Mouse (Mus musculus): ENCODE results near the gene Sarm1. TPM values are rescaled to one million over a fixed set of nuclear protein-coding genes. Genes with fewer than 3 reads are reported as not detected.
A peak's percentile ranks its signal among the peaks of the same experiment; 100 is the strongest.

Gene Sarm1
- polyA plus RNA-seq, 1 experiment from 2014 or later, result 37.0 TPM

- no peak within 1 kb of the TSS for H3K4me2 ChIP-seq (replicated peaks)
- peaks cover 20% of the 10 kb centered on the region for H3K36me3 ChIP-seq
- no peak within 1 kb of the TSS for H3K9ac ChIP-seq
- H3K9me3 ChIP-seq, result no peaks in the 10 kb centered on the region
- WGBS, result 73% methylated on average over 7 of the region's 7 CpGs
- peaks cover 27% of the 10 kb centered on the region for H3K27me3 ChIP-seq (replicated peaks)
- ATAC-seq (ENCODE audit: low FRiP score, low read depth), result no peak
- H3K4me3 ChIP-seq, result no peak within 1 kb of the TSS
- no peaks in the 10 kb centered on the region for H3K4me1 ChIP-seq
- no peak within 1 kb of the TSS for H3K27ac ChIP-seq
Observed at GRCm38 (mm10) chr11:78502909-78503650, 5.5 kb upstream of the Sarm1 start, which contains the start of gene Sebox. Gene Sebox, plus strand, starts transcription at chr11:78503447.

DNA sequence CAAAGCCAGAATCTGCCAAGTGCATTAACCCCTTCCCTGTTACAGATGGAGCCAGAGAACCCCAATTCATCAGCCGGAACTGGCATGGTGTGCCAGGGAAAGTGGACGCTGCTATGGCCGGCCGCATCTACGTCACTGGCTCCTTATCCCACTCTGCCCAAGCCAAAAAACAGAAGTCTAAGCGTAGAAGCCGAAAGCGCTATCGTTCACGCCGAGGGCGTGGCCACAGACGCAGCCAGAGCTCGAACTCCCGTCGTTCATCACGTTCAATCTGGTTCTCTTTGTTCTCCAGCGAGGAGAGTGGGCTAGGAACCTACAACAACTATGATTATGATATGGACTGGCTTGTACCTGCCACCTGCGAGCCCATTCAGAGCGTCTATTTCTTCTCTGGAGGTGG lies 4.0 kb upstream of the Sarm1 start:
- 85% methylated on average over 20 of the region's 20 CpGs for WGBS
- peaks cover 6% of the 10 kb centered on the region for H3K36me3 ChIP-seq
- H3K27me3 ChIP-seq (replicated peaks), result peaks cover 27% of the 10 kb centered on the region
- H3K4me2 ChIP-seq (replicated peaks), result no peak overlapping the region
- H3K9ac ChIP-seq, result no peak overlapping the region
- H3K4me3 ChIP-seq, result no peak overlapping the region
- no peak overlapping the region for H3K27ac ChIP-seq
- peaks cover 5% of the 10 kb centered on the region for H3K4me1 ChIP-seq
- ATAC-seq (ENCODE audit: low FRiP score, low read depth), result no peak
- no peaks in the 10 kb centered on the region for H3K9me3 ChIP-seq

- H3K4me3 ChIP-seq, result no peak overlapping the region
- 81% methylated on average over 9 of the region's 9 CpGs for WGBS
- ATAC-seq (ENCODE audit: low FRiP score, low read depth), result no peak
- H3K4me2 ChIP-seq (replicated peaks), result 0 out of 2 replicates have a peak overlapping the region, but pooled peaks have one; percentile 5
- H3K9ac ChIP-seq, result 0 out of 2 replicates have a peak overlapping the region, but pooled peaks have one; percentile 13
- no peaks in the 10 kb centered on the region for H3K9me3 ChIP-seq
- H3K27ac ChIP-seq, result no peak overlapping the region
- no peaks in the 10 kb centered on the region for H3K36me3 ChIP-seq
- peaks cover 30% of the 10 kb centered on the region for H3K27me3 ChIP-seq (replicated peaks)
- peaks cover 13% of the 10 kb centered on the region for H3K4me1 ChIP-seq
Observed at GRCm38 (mm10) chr11:78500623-78501202, 3.2 kb upstream of the Sarm1 start.

DNA sequence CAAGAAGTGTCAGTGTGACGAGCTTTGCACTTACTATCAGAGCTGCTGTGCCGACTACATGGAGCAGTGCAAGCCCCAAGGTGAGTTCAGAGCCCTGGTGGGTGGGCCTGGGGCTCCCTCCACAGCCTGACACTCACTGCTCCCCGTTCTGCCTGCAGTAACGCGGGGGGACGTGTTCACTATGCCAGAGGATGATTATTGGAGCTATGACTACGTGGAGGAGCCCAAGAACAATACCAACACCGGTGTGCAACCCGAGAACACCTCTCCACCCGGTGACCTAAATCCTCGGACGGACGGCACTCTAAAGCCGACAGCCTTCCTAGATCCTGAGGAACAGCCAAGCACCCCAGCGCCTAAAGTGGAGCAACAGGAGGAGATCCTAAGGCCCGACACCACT lies 2.0 kb upstream of the Sarm1 start:
- ATAC-seq (ENCODE audit: low FRiP score, low read depth), result no peak
- H3K4me2 ChIP-seq (replicated peaks), result no peak overlapping the region
- no peak overlapping the region for H3K9ac ChIP-seq
- peaks cover 15% of the 10 kb centered on the region for H3K4me1 ChIP-seq
- peaks cover 36% of the 10 kb centered on the region for H3K27me3 ChIP-seq (replicated peaks)
- H3K9me3 ChIP-seq, result no peaks in the 10 kb centered on the region
- H3K36me3 ChIP-seq, result no peaks in the 10 kb centered on the region
- no peak overlapping the region for H3K27ac ChIP-seq
- 59% methylated on average over 16 of the region's 16 CpGs for WGBS
- 0 out of 2 replicates have a peak overlapping the region, but pooled peaks have one; percentile 5 for H3K4me3 ChIP-seq

DNA sequence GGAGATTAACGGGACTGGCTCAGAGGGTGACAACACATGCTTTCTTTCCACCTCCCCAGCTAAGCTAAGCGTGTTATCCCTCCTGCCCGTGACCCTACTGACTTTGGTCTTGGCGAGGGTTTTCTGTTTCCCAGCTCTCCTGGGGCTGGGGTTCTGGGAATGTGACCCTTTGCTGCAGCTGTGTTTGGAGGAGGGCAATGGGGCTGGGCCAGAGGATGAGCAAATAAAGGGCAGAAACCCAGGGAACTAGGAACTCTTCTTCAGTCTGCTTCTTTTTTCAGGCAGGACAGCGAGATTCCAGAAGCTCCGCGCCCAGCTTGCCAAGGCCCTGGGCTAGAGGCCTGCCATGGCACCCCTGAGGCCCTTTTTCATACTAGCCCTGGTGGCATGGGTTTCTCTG lies 1.4 kb upstream of the Sarm1 start, which contains the start of gene Vtn:
Gene Vtn (plus strand): TSS at position 88 of the 400 bp plus-strand sequence.
- peak within 1 kb of the TSS; percentile 87 for H3K9ac ChIP-seq
- H3K9me3 ChIP-seq, result no peaks in the 10 kb centered on the region
- peak within 1 kb of the TSS; percentile 94 for H3K4me2 ChIP-seq (replicated peaks)
- no peak for ATAC-seq (ENCODE audit: low FRiP score, low read depth)
- peaks cover 15% of the 10 kb centered on the region for H3K4me1 ChIP-seq
- H3K4me3 ChIP-seq, result peak within 1 kb of the TSS; percentile 74
- peak within 1 kb of the TSS; percentile 62; the same call in 1 of the 2 replicates for H3K27ac ChIP-seq
- peaks cover 38% of the 10 kb centered on the region for H3K27me3 ChIP-seq (replicated peaks)
- no peaks in the 10 kb centered on the region for H3K36me3 ChIP-seq
- 57% methylated on average over 7 of the region's 7 CpGs for WGBS

DNA sequence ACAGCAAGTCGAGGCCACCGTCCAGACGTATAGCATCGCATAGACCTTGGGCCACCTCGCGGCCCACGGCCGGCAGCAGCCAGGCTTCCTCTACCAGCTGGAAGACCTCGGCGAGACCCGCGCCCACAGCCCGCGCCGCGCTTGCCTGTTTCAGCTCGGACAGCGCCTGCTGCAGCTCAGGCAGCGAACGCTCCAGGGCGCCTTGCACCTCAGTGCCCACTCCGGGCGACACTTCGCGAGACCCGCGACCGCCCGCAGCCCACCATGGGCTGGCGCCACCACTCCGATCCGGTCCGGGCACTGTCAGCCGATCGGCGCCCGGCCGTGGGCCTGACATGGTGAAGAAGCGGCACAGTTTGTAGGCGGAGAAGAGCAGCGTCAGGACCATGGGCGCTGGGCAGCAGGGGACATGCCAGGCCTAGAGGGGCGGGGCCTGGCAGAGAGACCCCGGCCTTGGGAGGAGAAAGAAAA lies 448 bp downstream of the Sarm1 start:
- Histone ChIP-seq H3K36me3 (no peaks in the 10 kb centered on the region), H3K27ac (peak overlapping the region; percentile 82), H3K4me1 (peaks cover 15% of the 10 kb centered on the region), H3K27me3 (replicated peaks) (peaks cover 38% of the 10 kb centered on the region), H3K9ac (peak overlapping the region; percentile 87), H3K9me3 (no peaks in the 10 kb centered on the region), H3K4me2 (replicated peaks) (peak overlapping the region; percentile 94), H3K4me3 (peak overlapping the region; percentile 74)
- under 1% methylated on average over 44 of the region's 44 CpGs for WGBS
- ATAC-seq (ENCODE audit: low FRiP score, low read depth), result peak; percentile 84

GRCm38 (mm10) chr11:78495904-78496303 lies 1.6 kb downstream of the Sarm1 start:
- H3K4me3 ChIP-seq, result peak overlapping the region; percentile 74; the same call in 1 of the 2 replicates
- peaks cover 41% of the 10 kb centered on the region for H3K27me3 ChIP-seq (replicated peaks)
- no peak overlapping the region for H3K27ac ChIP-seq
- peak overlapping the region; percentile 94 for H3K4me2 ChIP-seq (replicated peaks)
- WGBS, result 6% methylated on average over 6 of the region's 6 CpGs
- no peak for ATAC-seq (ENCODE audit: low FRiP score, low read depth)
- peak overlapping the region; percentile 26; the same call in 1 of the 2 replicates for H3K9ac ChIP-seq
- H3K9me3 ChIP-seq, result no peaks in the 10 kb centered on the region
- H3K36me3 ChIP-seq, result no peaks in the 10 kb centered on the region
- H3K4me1 ChIP-seq, result peaks cover 18% of the 10 kb centered on the region

- 0 out of 2 replicates have a peak, but pooled peaks have one; percentile 48 for ATAC-seq (ENCODE audit: low FRiP score, low read depth)
- Histone ChIP-seq H3K4me2 (replicated peaks) (peak overlapping the region; percentile 58), H3K9me3 (no peaks in the 10 kb centered on the region), H3K36me3 (peaks cover 17% of the 10 kb centered on the region), H3K4me1 (peaks cover 14% of the 10 kb centered on the region), H3K27ac (no peak overlapping the region), H3K27me3 (replicated peaks) (peaks cover 57% of the 10 kb centered on the region), H3K4me3 (peak overlapping the region; percentile 21), H3K9ac (0 out of 2 replicates have a peak overlapping the region, but pooled peaks have one; percentile 48)
- WGBS, result 11% methylated on average over 48 of the region's 48 CpGs
Observed at GRCm38 (mm10) chr11:78490781-78491241, 6.7 kb downstream of the Sarm1 start.

DNA sequence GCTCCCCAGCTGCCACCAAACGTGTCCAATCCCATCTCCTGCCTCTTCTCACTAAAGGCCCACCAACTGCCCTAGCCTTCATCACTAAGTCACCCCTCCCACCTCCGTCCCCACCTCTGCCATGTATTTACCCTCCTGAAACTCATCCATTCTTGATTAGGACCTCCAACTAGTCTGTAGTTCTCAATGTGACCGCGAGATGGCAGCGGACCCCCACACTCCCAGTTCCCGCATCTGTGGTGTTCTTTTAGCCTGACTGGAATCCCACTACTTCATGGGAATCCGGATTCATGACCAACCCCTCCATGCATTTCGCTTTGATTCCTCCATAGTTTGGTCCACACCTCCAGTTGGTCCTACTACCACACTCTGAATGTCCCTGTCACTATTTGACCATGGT lies 9.4 kb downstream of the Sarm1 start:
- Histone ChIP-seq H3K27ac (no peak overlapping the region), H3K4me1 (peaks cover 11% of the 10 kb centered on the region), H3K4me2 (replicated peaks) (no peak overlapping the region), H3K36me3 (peaks cover 21% of the 10 kb centered on the region), H3K27me3 (replicated peaks) (peaks cover 54% of the 10 kb centered on the region), H3K9ac (no peak overlapping the region), H3K4me3 (no peak overlapping the region), H3K9me3 (no peaks in the 10 kb centered on the region)
- no peak for ATAC-seq (ENCODE audit: low FRiP score, low read depth)
- WGBS, result 2% methylated on average over 8 of the region's 8 CpGs

GRCm38 (mm10) chr11:78483639-78484038 lies 13.9 kb downstream of the Sarm1 start:
- ATAC-seq (ENCODE audit: low FRiP score, low read depth), result no peak
- H3K4me1 ChIP-seq, result no peaks in the 10 kb centered on the region
- H3K27ac ChIP-seq, result no peak overlapping the region
- no peak overlapping the region for H3K4me3 ChIP-seq
- no peaks in the 10 kb centered on the region for H3K9me3 ChIP-seq
- no peak overlapping the region for H3K9ac ChIP-seq
- H3K27me3 ChIP-seq (replicated peaks), result peaks cover 21% of the 10 kb centered on the region
- peaks cover 47% of the 10 kb centered on the region for H3K36me3 ChIP-seq
- 62% methylated on average over 7 of the region's 7 CpGs for WGBS
- H3K4me2 ChIP-seq (replicated peaks), result no peak overlapping the region

DNA sequence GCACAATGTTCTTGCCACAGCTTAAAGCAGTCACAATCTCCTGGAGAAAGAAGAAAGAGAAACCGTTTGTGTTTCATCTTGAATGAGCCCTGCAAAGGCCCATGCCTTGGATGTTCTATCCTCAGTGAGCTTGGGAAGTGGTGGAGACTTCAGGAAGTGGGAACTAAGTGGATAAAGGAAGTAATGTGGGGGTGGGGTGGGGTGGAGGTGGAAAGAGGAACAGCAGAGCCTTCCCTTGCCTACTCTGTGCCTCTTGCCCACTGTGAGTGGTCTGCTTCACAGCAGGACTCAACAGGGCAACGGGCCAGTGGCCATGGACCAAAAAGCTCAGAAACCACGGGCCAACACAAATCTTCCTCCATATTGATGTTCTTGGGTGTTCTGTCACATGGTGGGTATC lies 22.3 kb downstream of the Sarm1 start:
- no peak overlapping the region for H3K4me2 ChIP-seq (replicated peaks)
- 81% methylated on average over 3 of the region's 3 CpGs for WGBS
- H3K4me1 ChIP-seq, result no peaks in the 10 kb centered on the region
- H3K9me3 ChIP-seq, result no peaks in the 10 kb centered on the region
- ATAC-seq (ENCODE audit: low FRiP score, low read depth), result no peak
- peaks cover 38% of the 10 kb centered on the region; the same call in 1 of the 2 replicates for H3K36me3 ChIP-seq
- H3K27ac ChIP-seq, result no peak overlapping the region
- H3K4me3 ChIP-seq, result no peak overlapping the region
- H3K9ac ChIP-seq, result no peak overlapping the region
- H3K27me3 ChIP-seq (replicated peaks), result no peaks in the 10 kb centered on the region

All from neural tube, embryonic 12.5 days (tissue).